Mouse (Mus musculus) heart, adult 18-20 months (tissue): Measurements from ENCODE around the gene Gm10959. TPM values are rescaled to one million over a fixed set of nuclear protein-coding genes. Genes with fewer than 3 reads are reported as not detected.
"Not testable (repeated sequence)": the region's sequence is repeated elsewhere in the genome, so short reads cannot be mapped to it uniquely, and the experiment has no call there.

Experiments used
- DNase-seq, 2 experiments: peaks; one replicate each; pipeline ENCODE4 v3.0.0; 2021 to 2022; ENCODE audit warnings: mixed read lengths in 1 of 2
- long read RNA-seq, 2 experiments: library from polyadenylated mRNA; stranded (forward); transcript quantifications; one replicate each; pipeline ENCODE4 v2.0.0; 2021
- total RNA-seq, 2 experiments: library from RNA; stranded (reverse); gene quantifications; 2 replicates each; pipeline ENCODE4 v1.2.3; 2021

Gm10959 gene
- total RNA-seq = not detected
- long read RNA-seq, experiment 1 = 0 reads
- long read RNA-seq, experiment 2, partial matches to known transcripts = 0 of 1 reads
- long read RNA-seq, experiment 2, other reads (novel, unspliced or antisense) = 1 of 1 reads

- DNase-seq = no peak
Observed at GRCm38 (mm10) chr3:122919260-122919659, at the start of gene Gm10959. Gene Gm10959, minus strand, starts transcription at chr3:122919360.

- DNase-seq = no peak
Observed at GRCm38 (mm10) chr3:122968391-122968790, 49.2 kb upstream of the Gm10959 start.

- no peak for DNase-seq
Observed at GRCm38 (mm10) chr3:122964301-122964700, 45.1 kb upstream of the Gm10959 start.

- DNase-seq = no peak
Observed at GRCm38 (mm10) chr3:122950129-122950528, 31.0 kb upstream of the Gm10959 start.

- DNase-seq = no peak
Observed at GRCm38 (mm10) chr3:122943387-122943890, 24.3 kb upstream of the Gm10959 start.

GRCm38 (mm10) chr3:122939215-122939614, 20.1 kb upstream of the Gm10959 start:
- DNase-seq = peak; percentile 61 to 83

GRCm38 (mm10) chr3:122937176-122937575, 18.0 kb upstream of the Gm10959 start:
- DNase-seq = not testable (repeated sequence)

- DNase-seq = no peak
Observed at GRCm38 (mm10) chr3:122932466-122932865, 13.3 kb upstream of the Gm10959 start.

GRCm38 (mm10) chr3:122929723-122930122, 10.6 kb upstream of the Gm10959 start:
- no peak for DNase-seq

- peak; percentile 97 for DNase-seq
Observed at GRCm38 (mm10) chr3:122924009-122924914, 5.1 kb upstream of the Gm10959 start, which contains the start of gene 1810037I17Rik. Gene 1810037I17Rik, plus strand, starts transcription at chr3:122924203.

- no peak for DNase-seq
Observed at GRCm38 (mm10) chr3:122923147-122923546, 4.0 kb upstream of the Gm10959 start.

- DNase-seq = no peak
Observed at GRCm38 (mm10) chr3:122921676-122922527, 2.7 kb upstream of the Gm10959 start.

GRCm38 (mm10) chr3:122920572-122921435, 1.6 kb upstream of the Gm10959 start:
- DNase-seq = no peak

GRCm38 (mm10) chr3:122918672-122919071, 488 bp downstream of the Gm10959 start:
- DNase-seq = no peak

GRCm38 (mm10) chr3:122916191-122916680, 2.9 kb downstream of the Gm10959 start:
- DNase-seq = no peak

- DNase-seq = no peak
Observed at GRCm38 (mm10) chr3:122915493-122915892, 3.7 kb downstream of the Gm10959 start.

- DNase-seq = no peak
Observed at GRCm38 (mm10) chr3:122907841-122908240, 11.3 kb downstream of the Gm10959 start.

GRCm38 (mm10) chr3:122903746-122904433, 15.3 kb downstream of the Gm10959 start:
- peak in 1 of 2 experiments; percentile 68 for DNase-seq

GRCm38 (mm10) chr3:122898254-122898653, 20.9 kb downstream of the Gm10959 start:
- no peak for DNase-seq

- DNase-seq = no peak
Observed at GRCm38 (mm10) chr3:122895189-122895731, 23.9 kb downstream of the Gm10959 start.
